Mouse (Mus musculus): ENCODE measurements around the gene Cyp2f2. TPM values are rescaled to one million over a fixed set of nuclear protein-coding genes. Genes with fewer than 3 reads are reported as not detected.

Cyp2f2 gene
- polyA plus RNA-seq (2012; rRNA removed), result 30.4 and 47.4 TPM in 2 replicates

DNA sequence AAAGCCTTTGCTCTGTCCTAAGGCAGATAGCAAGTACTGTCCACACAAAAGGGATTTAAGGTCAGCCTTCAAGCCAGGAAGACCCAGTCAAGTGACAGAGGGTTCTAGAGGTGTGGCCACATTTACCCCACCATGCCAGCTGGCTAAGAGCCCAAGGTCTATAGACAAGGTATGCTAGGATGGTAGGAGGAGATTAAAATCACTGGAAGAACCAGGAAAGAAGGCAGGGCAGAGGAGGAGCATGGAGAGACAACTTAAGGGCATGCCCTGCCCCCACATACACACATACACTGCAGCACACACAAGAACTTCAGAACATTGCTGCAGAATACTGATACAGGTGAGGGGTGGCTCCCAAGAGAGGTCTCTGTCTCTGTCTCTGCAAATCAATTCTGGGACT, at the start of gene Cyp2f2:
Gene Cyp2f2, plus strand, starts transcription at position 234 of the 400 bp plus-strand sequence.
- DNase-seq (ENCODE audit: low spot score), result no peak

DNA sequence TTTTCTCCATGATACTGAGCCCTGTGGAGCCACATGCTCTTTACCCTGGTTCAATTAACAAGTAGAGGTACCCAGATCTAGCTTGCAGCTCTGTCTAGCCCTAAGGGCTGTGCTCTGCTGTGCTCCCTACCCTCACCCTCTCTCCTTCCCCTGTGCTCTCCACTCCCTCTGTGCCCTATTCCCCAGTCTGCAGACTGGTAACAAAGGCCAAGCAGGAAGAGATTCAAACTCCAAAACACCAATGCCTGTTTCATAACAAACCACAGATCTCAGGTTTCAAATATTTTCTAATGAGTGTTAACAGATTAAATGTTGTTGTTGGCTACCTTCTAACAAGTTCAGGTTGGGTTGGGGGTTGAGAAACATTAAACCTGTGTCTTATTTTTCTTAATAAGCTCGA, 41.1 kb upstream of the Cyp2f2 start:
- DNase-seq (ENCODE audit: low spot score), result no peak

DNA sequence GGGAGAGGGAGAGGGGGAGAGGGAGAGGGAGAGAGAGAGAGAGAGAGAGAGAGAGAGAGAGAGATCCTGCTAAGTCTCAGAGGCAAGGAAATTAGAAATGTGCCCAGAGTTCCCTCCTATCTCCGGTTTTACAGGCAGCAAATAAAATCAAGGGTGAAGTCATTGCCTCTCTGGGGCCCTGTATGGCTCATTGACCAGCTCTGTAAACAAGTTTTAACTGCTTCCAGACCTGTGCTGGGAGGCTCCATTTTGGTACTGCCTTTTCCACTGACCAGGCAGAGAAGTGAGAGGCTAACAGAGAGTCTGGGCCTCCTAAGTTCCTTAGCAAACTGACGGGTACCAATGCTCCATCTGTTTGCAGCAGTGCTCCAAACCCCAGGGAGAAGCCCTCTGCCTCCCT, 38.1 kb upstream of the Cyp2f2 start:
- no peak for DNase-seq (ENCODE audit: low spot score)

DNA sequence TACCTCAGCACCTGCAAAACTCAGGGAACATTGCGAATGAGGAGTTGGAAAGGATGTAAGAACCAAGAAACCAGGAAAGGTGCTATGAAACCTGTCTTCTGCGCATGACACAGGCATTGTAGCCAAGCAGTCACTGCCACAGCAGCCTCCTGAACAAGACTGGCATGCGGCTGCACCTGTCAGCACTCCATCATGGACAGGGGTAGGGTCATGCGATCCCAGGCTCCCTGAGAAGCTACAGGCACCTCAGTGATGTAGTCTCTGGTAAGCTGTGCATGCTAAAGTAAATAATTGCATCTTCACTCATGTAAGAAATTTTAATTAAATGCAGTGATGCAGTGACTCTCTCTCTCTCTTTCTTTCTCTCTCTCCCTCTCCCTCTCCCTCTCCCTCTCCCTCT, 28.7 kb upstream of the Cyp2f2 start:
- no peak for DNase-seq (ENCODE audit: low spot score)

DNA sequence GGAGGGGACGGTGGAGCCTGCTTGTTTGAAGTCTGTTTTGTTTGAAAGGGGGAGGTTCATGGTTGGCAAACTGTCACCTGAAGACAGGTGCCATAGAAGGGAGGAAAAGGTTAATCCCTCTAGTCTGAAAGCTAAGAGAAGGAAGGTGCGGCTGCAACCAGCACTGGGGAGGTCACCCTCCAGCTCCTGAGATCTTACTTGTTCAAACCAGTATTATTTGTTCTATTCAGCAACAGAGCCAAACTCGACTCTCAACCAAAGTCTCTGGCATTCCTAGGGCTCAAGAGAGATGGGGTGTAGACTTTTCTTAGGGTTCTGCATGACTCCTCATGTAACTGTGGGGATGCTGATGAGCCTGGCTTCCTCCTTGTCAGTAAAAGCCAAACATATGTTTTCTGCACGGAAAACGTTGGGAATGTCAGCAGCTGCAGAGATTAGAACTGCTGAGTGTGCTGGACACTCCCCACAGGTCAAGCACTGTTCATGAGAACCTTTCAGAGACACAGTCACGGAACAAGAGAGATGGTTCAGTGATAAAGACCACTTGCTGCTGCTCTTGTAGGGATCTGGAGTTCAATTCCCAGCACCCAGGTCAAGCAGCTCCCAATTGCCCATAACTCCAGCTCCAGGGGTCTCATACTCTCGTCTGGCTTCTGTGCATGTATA, 27.5 kb upstream of the Cyp2f2 start:
- DNase-seq (ENCODE audit: low spot score), result no peak

DNA sequence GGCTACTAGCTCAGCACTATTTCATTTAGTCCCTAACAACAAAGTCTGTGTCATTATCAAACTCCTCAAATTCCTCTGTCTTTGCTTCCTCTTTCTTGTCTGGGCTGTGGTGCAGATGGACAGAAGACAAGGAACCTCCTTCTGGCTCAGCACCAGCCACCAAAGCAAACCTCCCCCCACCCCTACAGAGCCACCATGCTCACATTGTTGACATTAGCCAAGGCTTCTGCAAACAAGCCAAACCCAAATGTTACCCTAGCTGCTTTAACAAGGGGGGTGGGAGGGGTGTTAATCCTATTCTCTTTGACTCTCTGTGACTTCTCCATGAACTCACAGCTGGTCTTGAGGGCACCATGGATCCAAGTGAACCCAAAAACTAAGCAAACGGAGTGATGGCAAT, 26.8 kb upstream of the Cyp2f2 start:
- DNase-seq (ENCODE audit: low spot score), result no peak

DNA sequence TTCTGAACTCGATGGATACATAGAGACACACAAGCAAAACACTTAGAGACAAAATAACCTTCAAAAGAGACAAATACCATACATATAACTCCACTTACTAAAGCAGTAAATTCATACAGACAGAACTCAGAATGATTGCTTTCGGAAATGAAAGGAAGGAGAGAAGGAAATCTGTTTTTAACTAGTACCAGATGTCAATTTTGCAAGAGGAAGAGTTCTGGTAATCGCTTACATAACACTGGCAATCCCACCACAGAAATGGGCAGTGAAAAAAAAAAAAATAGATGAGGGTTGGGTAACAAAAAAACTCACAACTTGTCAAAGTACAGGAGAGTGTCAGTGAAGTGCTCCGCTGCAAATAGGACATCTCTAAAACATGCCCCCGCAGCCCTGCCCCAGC, 14.8 kb upstream of the Cyp2f2 start:
- DNase-seq (ENCODE audit: low spot score), result no peak

DNA sequence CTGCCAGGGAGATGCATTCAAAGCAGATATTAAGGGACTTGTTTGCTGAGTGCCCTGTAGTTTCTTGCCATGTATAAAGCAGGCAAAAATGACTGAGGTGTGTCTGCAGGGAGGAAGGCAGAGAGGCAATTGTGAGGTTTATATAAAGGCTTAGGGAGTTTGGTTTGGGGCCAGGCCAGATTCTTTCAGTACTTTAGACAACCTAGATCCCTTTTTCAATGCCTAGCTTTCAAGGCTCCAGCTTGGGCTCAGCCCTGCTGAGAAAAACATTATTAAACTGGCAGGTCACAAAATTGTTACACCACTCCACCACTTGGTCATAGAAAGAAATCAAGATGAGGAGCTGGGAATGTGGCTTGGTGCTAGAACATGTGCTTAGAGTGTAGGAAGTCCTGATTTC, 9.4 kb upstream of the Cyp2f2 start:
- no peak for DNase-seq (ENCODE audit: low spot score)

DNA sequence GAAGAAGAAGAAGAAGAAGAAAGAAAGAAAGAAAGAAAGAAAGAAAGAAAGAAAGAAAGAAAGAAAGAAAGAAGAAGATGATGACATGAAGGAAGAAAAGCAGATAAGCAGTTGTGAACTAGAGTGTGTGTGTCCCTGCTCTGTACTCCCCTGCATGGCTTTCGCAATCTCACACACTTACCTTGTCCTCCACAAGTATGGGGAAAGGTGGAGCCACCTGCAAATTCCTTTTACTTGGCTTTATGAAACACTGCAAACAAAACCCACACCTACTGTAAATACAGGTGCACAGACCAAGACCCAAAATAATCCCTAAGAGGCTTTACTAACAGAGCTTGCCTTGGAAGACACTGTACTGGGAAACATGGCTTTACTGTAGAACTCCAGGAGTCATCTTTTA, 8.7 kb upstream of the Cyp2f2 start:
- DNase-seq (ENCODE audit: low spot score), result no peak

DNA sequence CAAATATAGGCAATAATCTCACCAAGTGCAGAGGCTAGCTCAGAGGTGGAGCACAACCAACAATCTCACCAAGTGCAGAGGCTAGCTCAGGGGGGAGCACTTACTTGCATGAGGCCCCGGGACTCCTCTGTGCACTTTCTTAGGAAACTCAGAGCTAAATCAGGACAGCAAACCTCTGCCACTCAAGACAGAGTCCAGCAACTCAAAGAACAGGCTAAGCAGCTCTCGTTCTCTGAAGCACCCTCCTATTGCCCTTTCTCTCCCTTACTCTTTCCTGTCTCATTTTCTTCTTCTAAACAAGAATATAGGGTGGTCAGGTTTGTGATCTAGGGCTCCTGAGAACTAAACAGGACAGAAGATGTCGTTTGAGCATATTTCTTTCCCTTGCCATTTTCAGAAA, 7.7 kb upstream of the Cyp2f2 start:
- DNase-seq (ENCODE audit: low spot score), result no peak

DNA sequence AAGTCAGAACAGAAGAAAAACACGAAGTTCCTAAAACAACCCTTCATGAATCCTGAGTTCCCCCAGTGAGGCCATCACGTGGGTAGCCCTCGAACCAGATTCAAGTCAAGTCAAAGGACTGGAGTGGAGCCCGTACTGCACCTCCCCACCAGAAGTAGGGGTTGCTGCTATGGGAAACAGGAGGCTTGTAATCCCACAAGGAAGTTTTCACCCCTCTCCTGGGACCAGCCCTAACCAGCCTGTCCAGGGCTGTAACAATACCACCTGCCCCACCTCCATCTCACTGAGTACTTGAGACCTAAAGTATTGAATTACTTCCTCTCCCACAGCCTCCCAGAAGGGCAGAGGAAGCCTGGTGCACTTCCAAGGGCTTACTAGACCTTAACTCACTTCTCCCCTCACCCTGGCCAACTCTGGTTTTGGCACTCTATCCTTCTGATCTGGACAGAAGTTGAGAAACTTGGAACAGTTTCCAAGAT, 1.6 kb upstream of the Cyp2f2 start:
- DNase-seq (ENCODE audit: low spot score), result no peak

DNA sequence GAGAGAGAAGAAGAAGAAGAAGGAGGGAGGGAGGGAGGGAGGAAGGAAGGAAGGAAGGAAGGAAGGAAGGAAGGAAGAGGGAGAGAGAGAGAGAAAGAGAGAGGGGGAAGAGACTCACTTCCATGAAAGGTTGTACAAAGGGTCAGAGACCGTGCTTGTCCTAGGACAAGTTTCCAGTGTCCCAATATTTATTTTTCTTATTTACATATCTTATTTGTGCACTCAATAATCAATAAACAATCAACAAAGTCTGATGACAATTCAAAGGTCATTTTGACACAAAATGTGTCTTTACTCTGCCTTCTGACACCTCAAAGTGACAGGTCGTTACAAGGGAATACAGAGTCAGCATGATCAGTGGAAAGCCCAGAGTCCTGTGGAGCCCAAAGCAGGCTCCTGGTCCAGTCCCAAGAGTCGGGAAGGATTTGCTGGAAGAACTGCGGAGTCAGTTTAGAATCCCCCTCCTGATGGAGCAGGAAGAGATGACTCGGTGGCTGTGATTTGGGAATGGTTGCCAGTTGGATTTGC, 4.7 kb downstream of the Cyp2f2 start:
- no peak for DNase-seq (ENCODE audit: low spot score)

DNA sequence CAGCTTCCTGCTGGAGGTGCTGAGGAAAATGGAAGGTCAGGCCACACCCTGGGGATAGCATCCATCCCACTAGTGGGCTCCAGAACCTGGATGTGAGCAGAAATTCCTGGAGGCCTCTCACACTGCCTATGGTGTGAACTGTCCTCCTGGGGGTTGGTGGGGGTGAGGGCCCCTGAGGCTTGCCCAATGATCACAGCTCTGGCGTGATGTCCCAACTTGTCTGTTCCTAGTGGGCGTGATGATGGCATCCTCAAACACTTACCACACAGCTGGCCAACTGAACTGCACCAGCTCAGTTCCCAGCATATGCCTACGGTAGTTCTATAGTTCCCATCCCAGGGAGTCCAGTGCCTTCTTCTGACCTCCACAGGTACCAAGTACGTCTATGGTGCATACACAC, 5.3 kb downstream of the Cyp2f2 start:
- DNase-seq (ENCODE audit: low spot score), result no peak

DNA sequence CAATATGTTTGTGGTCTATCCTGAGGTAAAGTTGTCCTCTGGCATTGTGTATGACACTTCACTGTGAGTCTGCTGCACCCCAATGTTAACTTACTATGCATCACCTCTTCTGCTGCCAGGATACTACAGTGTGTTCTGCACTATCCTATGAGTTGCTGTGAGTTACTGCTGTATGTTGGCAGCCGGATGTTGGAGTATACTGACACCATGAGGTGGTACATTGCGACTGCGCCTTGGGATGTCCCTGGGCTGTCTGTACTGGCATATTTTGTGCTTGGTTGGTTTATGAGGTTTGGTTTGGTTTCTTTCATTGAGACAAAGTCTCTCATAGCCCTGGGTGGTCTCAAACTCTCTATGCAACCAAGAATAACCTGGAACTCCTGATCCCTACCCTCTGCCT, 8.5 kb downstream of the Cyp2f2 start:
- DNase-seq (ENCODE audit: low spot score), result no peak

DNA sequence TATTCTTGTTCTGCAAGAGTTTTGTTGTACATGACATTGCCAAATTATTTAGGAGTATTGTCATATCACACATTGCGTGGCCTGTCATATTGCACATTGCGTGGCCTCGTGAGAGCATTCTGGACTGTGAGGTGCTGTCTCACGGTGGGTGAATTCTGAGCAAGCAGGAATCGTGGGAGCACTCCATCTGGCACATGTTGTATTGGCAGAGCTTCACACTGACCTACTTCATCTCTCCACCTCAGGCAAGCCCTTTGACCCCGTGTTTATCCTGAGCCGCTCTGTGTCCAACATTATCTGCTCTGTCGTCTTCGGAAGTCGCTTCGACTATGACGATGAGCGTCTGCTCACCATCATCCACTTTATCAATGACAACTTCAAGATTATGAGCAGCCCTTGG, 9.2 kb downstream of the Cyp2f2 start:
- no peak for DNase-seq (ENCODE audit: low spot score)

DNA sequence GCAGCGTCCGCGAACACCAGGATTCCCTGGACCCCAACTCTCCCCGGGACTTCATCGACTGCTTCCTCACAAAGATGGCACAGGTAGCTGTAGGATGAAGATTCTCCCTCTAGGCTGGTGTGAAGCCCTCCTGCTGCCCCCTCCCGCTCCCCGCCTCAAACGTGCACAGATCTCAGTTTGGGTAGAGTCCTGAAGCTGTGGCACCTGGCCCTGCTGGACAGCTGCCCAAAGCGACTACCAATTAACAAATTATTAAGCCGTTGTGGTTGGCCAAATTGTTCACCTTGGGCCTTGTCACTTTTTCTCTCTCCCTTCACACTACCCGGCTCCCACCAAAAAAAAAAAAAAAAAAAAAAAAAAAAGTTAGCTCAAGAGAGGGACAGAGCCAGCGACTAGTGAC, 10.1 kb downstream of the Cyp2f2 start:
- no peak for DNase-seq (ENCODE audit: low spot score)

DNA sequence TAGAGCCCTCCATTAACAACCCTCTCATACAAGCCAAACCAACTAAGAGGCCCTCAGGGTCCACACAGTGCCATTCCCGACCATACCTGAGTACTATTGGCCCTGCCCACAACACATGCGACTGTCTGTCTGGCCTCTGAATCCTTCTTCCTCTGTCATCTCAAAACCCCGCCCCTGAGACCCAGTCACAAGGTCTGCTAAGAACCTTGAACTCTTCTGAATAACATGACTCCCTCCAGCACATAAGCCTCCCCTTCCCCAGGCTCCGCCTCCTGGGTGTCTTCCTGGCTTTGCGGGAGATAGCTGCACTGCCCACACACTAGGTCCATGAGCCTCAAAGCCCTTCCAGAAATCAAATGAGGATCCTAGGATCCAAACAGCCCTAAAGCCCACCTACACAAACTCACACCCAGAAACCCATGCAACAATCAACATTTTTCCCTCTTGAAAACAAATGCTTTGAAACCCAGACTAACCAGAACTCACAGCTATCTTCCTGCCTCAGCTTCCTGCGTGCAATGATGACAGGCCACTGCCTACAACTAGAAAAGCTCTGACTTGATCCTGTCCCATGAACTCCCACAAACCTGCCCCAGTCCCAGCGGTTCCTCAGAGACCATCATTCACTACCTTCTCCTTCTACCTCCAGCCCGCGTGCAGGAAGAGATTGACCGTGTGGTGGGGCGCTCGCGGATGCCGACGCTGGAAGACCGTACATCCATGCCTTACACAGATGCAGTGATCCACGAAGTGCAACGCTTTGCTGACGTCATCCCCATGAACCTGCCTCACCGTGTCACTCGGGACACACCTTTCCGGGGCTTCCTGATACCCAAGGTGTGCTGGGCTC, 11.0 kb downstream of the Cyp2f2 start:
- no peak for DNase-seq (ENCODE audit: low spot score)

DNA sequence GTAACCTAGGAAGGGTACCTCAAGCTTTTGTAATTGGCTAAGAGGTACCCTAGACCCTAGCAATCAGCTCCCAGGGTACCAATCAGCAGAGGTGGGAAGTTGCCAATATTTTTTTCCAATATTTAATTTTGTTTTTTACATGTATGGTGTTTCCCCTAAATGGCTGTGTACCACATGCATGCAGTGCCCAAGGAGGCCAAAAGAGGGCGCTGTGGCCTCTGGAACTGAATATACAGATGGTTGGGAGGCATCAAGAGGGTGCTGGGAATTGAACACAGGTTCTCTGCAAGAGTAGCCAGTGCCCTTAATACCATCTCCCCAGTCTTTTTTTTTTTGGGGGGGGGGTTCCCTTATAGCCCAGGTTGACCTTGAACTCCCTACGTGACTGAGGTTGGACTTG, 11.7 kb downstream of the Cyp2f2 start:
- DNase-seq (ENCODE audit: low spot score), result no peak

DNA sequence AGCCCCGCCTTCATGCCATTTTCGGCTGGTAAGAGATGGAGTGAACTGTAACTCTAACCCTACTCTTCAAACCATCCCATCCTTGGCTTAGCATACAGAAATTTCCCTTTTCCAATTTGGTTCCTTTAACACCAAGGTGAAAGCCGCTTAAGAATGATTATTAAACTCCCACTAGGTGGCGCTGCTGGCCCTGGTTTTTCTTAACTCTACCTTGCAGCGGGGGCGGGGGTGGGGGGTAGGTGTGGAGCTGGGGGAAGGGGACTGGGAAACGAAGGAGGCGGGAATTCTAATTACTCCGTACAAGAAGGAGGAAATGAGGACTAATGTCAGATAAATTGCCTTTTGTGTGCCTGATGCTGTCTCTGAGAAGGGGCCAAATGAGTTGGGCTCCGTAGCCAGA, 12.9 kb downstream of the Cyp2f2 start:
- DNase-seq (ENCODE audit: low spot score), result no peak

DNA sequence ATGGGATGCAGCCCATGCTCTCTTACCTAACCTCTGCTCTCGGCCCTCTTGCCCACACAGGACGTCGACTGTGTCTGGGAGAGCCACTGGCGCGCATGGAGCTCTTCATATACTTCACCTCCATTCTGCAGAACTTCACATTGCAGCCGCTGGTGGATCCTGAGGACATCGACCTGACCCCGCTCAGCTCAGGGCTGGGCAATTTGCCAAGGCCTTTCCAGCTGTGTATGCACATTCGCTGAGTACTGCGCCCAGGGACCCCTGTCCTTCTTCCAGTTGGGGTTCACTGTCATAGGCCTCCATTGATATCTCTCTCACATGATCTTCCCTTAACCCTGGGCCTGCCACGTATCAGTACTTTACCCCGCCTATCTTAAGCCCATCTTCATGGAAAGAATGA, 13.4 kb downstream of the Cyp2f2 start:
- no peak for DNase-seq (ENCODE audit: low spot score)

DNA sequence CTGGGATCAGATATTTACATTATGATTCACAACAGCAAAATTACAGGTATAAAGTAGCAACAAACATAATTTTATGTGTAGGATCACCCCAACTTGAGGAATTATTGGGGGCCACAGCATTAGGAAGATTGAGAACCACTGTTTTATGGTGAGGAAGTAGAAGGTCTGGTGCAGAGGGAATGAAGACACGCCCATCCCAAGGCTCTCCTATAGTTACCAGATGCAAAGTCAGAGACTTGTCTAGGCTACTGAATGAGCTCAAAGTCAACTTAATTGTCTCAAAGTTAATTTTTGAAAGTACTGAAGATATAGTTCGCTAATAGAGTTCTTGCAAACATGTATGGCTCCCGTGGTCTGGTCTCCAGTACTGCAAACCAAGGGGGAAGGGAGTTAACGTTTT, 14.0 kb downstream of the Cyp2f2 start:
- no peak for DNase-seq (ENCODE audit: low spot score)

DNA sequence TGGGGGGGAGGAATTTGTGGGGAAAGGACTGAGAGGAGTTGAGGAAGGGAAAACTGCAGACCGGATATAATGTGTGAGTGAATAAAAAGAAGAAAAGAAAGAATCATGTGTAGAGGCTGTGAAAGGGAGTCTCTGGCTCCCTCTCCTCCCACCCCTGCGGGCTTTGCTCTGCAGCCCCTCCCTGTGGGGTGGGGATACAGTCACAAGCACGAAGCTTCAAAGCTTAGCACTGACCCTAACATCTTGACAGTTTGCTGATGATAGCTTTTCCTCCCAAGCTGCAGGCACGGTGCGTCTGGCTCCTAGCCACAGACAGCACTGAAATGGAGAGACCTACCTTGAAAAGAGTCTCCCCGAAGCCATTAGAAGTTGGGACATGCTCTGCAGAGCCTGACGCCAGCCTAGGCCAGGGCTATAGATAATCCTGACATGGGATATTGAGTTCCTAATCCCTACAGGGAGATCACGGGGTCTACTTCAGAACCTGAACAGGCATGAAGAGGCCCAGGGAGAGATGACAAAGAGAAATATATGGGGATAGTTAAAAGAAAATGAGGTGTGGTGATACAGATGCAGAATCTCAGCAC, 16.8 kb downstream of the Cyp2f2 start:
- no peak for DNase-seq (ENCODE audit: low spot score)
